Mouse (Mus musculus): Measurements from ENCODE around the gene Atp8a2. TPM values are rescaled to one million over a fixed set of nuclear protein-coding genes. Genes with fewer than 3 reads are reported as not detected.
A peak's percentile ranks its signal among the peaks of the same experiment; 100 is the strongest.

The Atp8a2 gene
- polyA plus RNA-seq, 1 experiment from 2014 or later = 9.0 TPM

GRCm38 (mm10) chr14:60072496-60072895 is 124.5 kb downstream of the Atp8a2 start:
- ATAC-seq (ENCODE audit: insufficient number of reproducible peaks, insufficient read depth, low FRiP score, low read depth) = no peak
- no peak overlapping the region for H3K4me2 ChIP-seq (ENCODE audit: low read length)
- no peaks in the 10 kb centered on the region for H3K4me1 ChIP-seq (ENCODE audit: control insufficient read depth in 2 of 2, insufficient read depth in 2 of 2, low read length in 2 of 2)
- H3K9me3 ChIP-seq (ENCODE audit: control insufficient read depth, low read length) = no peaks in the 10 kb centered on the region
- H3K9ac ChIP-seq (ENCODE audit: low read length) = no peak overlapping the region
- no peaks in the 10 kb centered on the region for H3K36me3 ChIP-seq (ENCODE audit: control insufficient read depth, insufficient read depth, low read length)
- H3K27me3 ChIP-seq (ENCODE audit: control insufficient read depth, insufficient read depth, low read length) = no peaks in the 10 kb centered on the region
- no peak overlapping the region for H3K4me3 ChIP-seq (ENCODE audit: control insufficient read depth in 1 of 2, insufficient read depth in 1 of 2, low read depth in 1 of 2, low read length in 2 of 2)
- 66% methylated on average over 4 of the region's 4 CpGs for WGBS
- H3K27ac ChIP-seq (replicated peaks in 1 of 2; ENCODE audit: control insufficient read depth in 1 of 2, insufficient read depth in 1 of 2, low read depth in 2 of 2, low read length in 2 of 2) = no peak overlapping the region

GRCm38 (mm10) chr14:60065186-60065585 is 131.8 kb downstream of the Atp8a2 start:
- WGBS = 61% methylated on average over 3 of the region's 3 CpGs
- H3K9ac ChIP-seq (ENCODE audit: low read length) = no peak overlapping the region
- ATAC-seq (ENCODE audit: insufficient number of reproducible peaks, insufficient read depth, low FRiP score, low read depth) = no peak
- no peaks in the 10 kb centered on the region for H3K36me3 ChIP-seq (ENCODE audit: control insufficient read depth, insufficient read depth, low read length)
- no peaks in the 10 kb centered on the region for H3K4me1 ChIP-seq (ENCODE audit: control insufficient read depth in 2 of 2, insufficient read depth in 2 of 2, low read length in 2 of 2)
- H3K27ac ChIP-seq (replicated peaks in 1 of 2; ENCODE audit: control insufficient read depth in 1 of 2, insufficient read depth in 1 of 2, low read depth in 2 of 2, low read length in 2 of 2) = no peak overlapping the region
- H3K27me3 ChIP-seq (ENCODE audit: control insufficient read depth, insufficient read depth, low read length) = no peaks in the 10 kb centered on the region
- no peak overlapping the region for H3K4me2 ChIP-seq (ENCODE audit: low read length)
- H3K4me3 ChIP-seq (ENCODE audit: control insufficient read depth in 1 of 2, insufficient read depth in 1 of 2, low read depth in 1 of 2, low read length in 2 of 2) = no peak overlapping the region
- no peaks in the 10 kb centered on the region for H3K9me3 ChIP-seq (ENCODE audit: control insufficient read depth, low read length)

- 88% methylated on average over 3 of the region's 3 CpGs for WGBS
- no peak for ATAC-seq (ENCODE audit: insufficient number of reproducible peaks, insufficient read depth, low FRiP score, low read depth)
- Histone ChIP-seq H3K27ac (replicated peaks in 1 of 2; ENCODE audit: control insufficient read depth in 1 of 2, insufficient read depth in 1 of 2, low read depth in 2 of 2, low read length in 2 of 2) (no peak overlapping the region), H3K36me3 (ENCODE audit: control insufficient read depth, insufficient read depth, low read length) (no peaks in the 10 kb centered on the region), H3K9me3 (ENCODE audit: control insufficient read depth, low read length) (no peaks in the 10 kb centered on the region), H3K4me1 (ENCODE audit: control insufficient read depth in 2 of 2, insufficient read depth in 2 of 2, low read length in 2 of 2) (no peaks in the 10 kb centered on the region), H3K9ac (ENCODE audit: low read length) (no peak overlapping the region), H3K27me3 (ENCODE audit: control insufficient read depth, insufficient read depth, low read length) (no peaks in the 10 kb centered on the region), H3K4me2 (ENCODE audit: low read length) (no peak overlapping the region), H3K4me3 (ENCODE audit: control insufficient read depth in 1 of 2, insufficient read depth in 1 of 2, low read depth in 1 of 2, low read length in 2 of 2) (no peak overlapping the region)
Observed at GRCm38 (mm10) chr14:60061023-60061422, 136.0 kb downstream of the Atp8a2 start.

- Histone ChIP-seq H3K27me3 (ENCODE audit: control insufficient read depth, insufficient read depth, low read length) (no peaks in the 10 kb centered on the region), H3K36me3 (ENCODE audit: control insufficient read depth, insufficient read depth, low read length) (no peaks in the 10 kb centered on the region), H3K4me1 (ENCODE audit: control insufficient read depth in 2 of 2, insufficient read depth in 2 of 2, low read length in 2 of 2) (no peaks in the 10 kb centered on the region), H3K9me3 (ENCODE audit: control insufficient read depth, low read length) (no peaks in the 10 kb centered on the region), H3K4me2 (ENCODE audit: low read length) (no peak overlapping the region), H3K27ac (replicated peaks in 1 of 2; ENCODE audit: control insufficient read depth in 1 of 2, insufficient read depth in 1 of 2, low read depth in 2 of 2, low read length in 2 of 2) (no peak overlapping the region), H3K9ac (ENCODE audit: low read length) (no peak overlapping the region), H3K4me3 (ENCODE audit: control insufficient read depth in 1 of 2, insufficient read depth in 1 of 2, low read depth in 1 of 2, low read length in 2 of 2) (no peak overlapping the region)
- no peak for ATAC-seq (ENCODE audit: insufficient number of reproducible peaks, insufficient read depth, low FRiP score, low read depth)
- 31% methylated on average over 3 of the region's 3 CpGs for WGBS
Observed at GRCm38 (mm10) chr14:60058867-60059266, 138.1 kb downstream of the Atp8a2 start.

GRCm38 (mm10) chr14:60055231-60055630 is 141.7 kb downstream of the Atp8a2 start:
- ATAC-seq (ENCODE audit: insufficient number of reproducible peaks, insufficient read depth, low FRiP score, low read depth) = no peak
- H3K36me3 ChIP-seq (ENCODE audit: control insufficient read depth, insufficient read depth, low read length) = no peaks in the 10 kb centered on the region
- H3K27ac ChIP-seq (replicated peaks in 1 of 2; ENCODE audit: control insufficient read depth in 1 of 2, insufficient read depth in 1 of 2, low read depth in 2 of 2, low read length in 2 of 2) = no peak overlapping the region
- H3K4me1 ChIP-seq (ENCODE audit: control insufficient read depth in 2 of 2, insufficient read depth in 2 of 2, low read length in 2 of 2) = no peaks in the 10 kb centered on the region
- no peak overlapping the region for H3K4me2 ChIP-seq (ENCODE audit: low read length)
- no peak overlapping the region for H3K9ac ChIP-seq (ENCODE audit: low read length)
- 77% methylated on average over 4 of the region's 4 CpGs for WGBS
- H3K9me3 ChIP-seq (ENCODE audit: control insufficient read depth, low read length) = no peaks in the 10 kb centered on the region
- no peak overlapping the region for H3K4me3 ChIP-seq (ENCODE audit: control insufficient read depth in 1 of 2, insufficient read depth in 1 of 2, low read depth in 1 of 2, low read length in 2 of 2)
- no peaks in the 10 kb centered on the region for H3K27me3 ChIP-seq (ENCODE audit: control insufficient read depth, insufficient read depth, low read length)

- Histone ChIP-seq H3K9ac (ENCODE audit: low read length) (no peak overlapping the region), H3K36me3 (ENCODE audit: control insufficient read depth, insufficient read depth, low read length) (no peaks in the 10 kb centered on the region), H3K4me3 (ENCODE audit: control insufficient read depth in 1 of 2, insufficient read depth in 1 of 2, low read depth in 1 of 2, low read length in 2 of 2) (no peak overlapping the region), H3K4me2 (ENCODE audit: low read length) (no peak overlapping the region), H3K9me3 (ENCODE audit: control insufficient read depth, low read length) (no peaks in the 10 kb centered on the region), H3K27ac (replicated peaks in 1 of 2; ENCODE audit: control insufficient read depth in 1 of 2, insufficient read depth in 1 of 2, low read depth in 2 of 2, low read length in 2 of 2) (no peak overlapping the region), H3K27me3 (ENCODE audit: control insufficient read depth, insufficient read depth, low read length) (no peaks in the 10 kb centered on the region), H3K4me1 (ENCODE audit: control insufficient read depth in 2 of 2, insufficient read depth in 2 of 2, low read length in 2 of 2) (peaks cover 3 to 10% of the 10 kb centered on the region in 2 experiments)
- 55% methylated on average over 2 of the region's 2 CpGs for whole genome bisulfite sequencing
- no peak for ATAC-seq (ENCODE audit: insufficient number of reproducible peaks, insufficient read depth, low FRiP score, low read depth)
Observed at GRCm38 (mm10) chr14:60030666-60031065, 166.3 kb downstream of the Atp8a2 start.

- Histone ChIP-seq H3K9ac (ENCODE audit: low read length) (no peak overlapping the region), H3K4me3 (ENCODE audit: control insufficient read depth in 1 of 2, insufficient read depth in 1 of 2, low read depth in 1 of 2, low read length in 2 of 2) (no peak overlapping the region), H3K9me3 (ENCODE audit: control insufficient read depth, low read length) (no peaks in the 10 kb centered on the region), H3K4me2 (ENCODE audit: low read length) (peak overlapping the region; percentile 26), H3K27me3 (ENCODE audit: control insufficient read depth, insufficient read depth, low read length) (no peaks in the 10 kb centered on the region), H3K27ac (replicated peaks in 1 of 2; ENCODE audit: control insufficient read depth in 1 of 2, insufficient read depth in 1 of 2, low read depth in 2 of 2, low read length in 2 of 2) (peak overlapping the region in 1 of 2 experiments; percentile 20; a peak in 1 of 4 replicates), H3K4me1 (ENCODE audit: control insufficient read depth in 2 of 2, insufficient read depth in 2 of 2, low read length in 2 of 2) (peaks cover 3 to 10% of the 10 kb centered on the region in 2 experiments), H3K36me3 (ENCODE audit: control insufficient read depth, insufficient read depth, low read length) (no peaks in the 10 kb centered on the region)
- ATAC-seq (ENCODE audit: insufficient number of reproducible peaks, insufficient read depth, low FRiP score, low read depth) = no peak
- WGBS = 22% methylated on average over 1 of the region's 1 CpGs
Observed at GRCm38 (mm10) chr14:60027139-60027538, 169.8 kb downstream of the Atp8a2 start.

GRCm38 (mm10) chr14:60026647-60027046 is 170.3 kb downstream of the Atp8a2 start:
- 0 out of 2 replicates have a peak, but pooled peaks have one; percentile 47 for ATAC-seq (ENCODE audit: insufficient number of reproducible peaks, insufficient read depth, low FRiP score, low read depth)

More at GRCm38 (mm10) chr14:60026647-60027046, 170.3 kb downstream of the Atp8a2 start:
- WGBS = 28% methylated on average over 8 of the region's 8 CpGs
- no peak overlapping the region for H3K9ac ChIP-seq (ENCODE audit: low read length)
- H3K4me3 ChIP-seq (ENCODE audit: control insufficient read depth in 1 of 2, insufficient read depth in 1 of 2, low read depth in 1 of 2, low read length in 2 of 2) = no peak overlapping the region
- H3K27ac ChIP-seq (replicated peaks in 1 of 2; ENCODE audit: control insufficient read depth in 1 of 2, insufficient read depth in 1 of 2, low read depth in 2 of 2, low read length in 2 of 2) = peak overlapping the region; percentile 20 to 35; a peak in 3 of 4 replicates
- H3K4me1 ChIP-seq (ENCODE audit: control insufficient read depth in 2 of 2, insufficient read depth in 2 of 2, low read length in 2 of 2) = peaks cover 3 to 10% of the 10 kb centered on the region in 2 experiments
- no peaks in the 10 kb centered on the region for H3K9me3 ChIP-seq (ENCODE audit: control insufficient read depth, low read length)
- peak overlapping the region; percentile 26 for H3K4me2 ChIP-seq (ENCODE audit: low read length)
- no peaks in the 10 kb centered on the region for H3K36me3 ChIP-seq (ENCODE audit: control insufficient read depth, insufficient read depth, low read length)
- H3K27me3 ChIP-seq (ENCODE audit: control insufficient read depth, insufficient read depth, low read length) = no peaks in the 10 kb centered on the region

All from heart, embryonic 14.5 days (tissue).